Mouse (Mus musculus) cortical plate, adult 2 months (tissue): Measurements from ENCODE around the gene Ppm1g.
A peak's percentile ranks its signal among the peaks of the same experiment; 100 is the strongest.

Experiments
- CTCF ChIP-seq: fragments of 200-500 bp; IDR thresholded peaks from 2 replicates; pipeline ENCODE4 v1.5.1; 2011; ENCODE audit warnings: mild to moderate bottlenecking, control low read depth, low read length; ENCODE audit not compliant: insufficient read depth; ENCODE audit errors: extremely low read depth
- POLR2A ChIP-seq: fragments of 200-500 bp; IDR thresholded peaks from 2 replicates; pipeline ENCODE4 v1.6.1; 2011; ENCODE audit warnings: mild to moderate bottlenecking, low read length, control low read depth; ENCODE audit not compliant: insufficient read depth; ENCODE audit errors: extremely low read depth

- TF ChIP-seq CTCF, result no peak
- TF ChIP-seq POLR2A, result peak; percentile 96
Observed at GRCm38 (mm10) chr5:31220448-31221303, at the start of gene Ppm1g.
